In genomic region chr1:40116422-40116821, GRCm38 (mm10) we compare ENCODE assay signal across 8 mouse cellular contexts. TPM values are rescaled to one million over a fixed set of nuclear protein-coding genes. Genes with fewer than 3 reads are reported as not detected.
DNase-seq lines count a peak whose midpoint lies in the region; ATAC-seq and TF ChIP-seq lines count a peak whose summit lies in the region.

No protein-coding gene starts in this region.

- 8% methylated on average over 8 of the region's 8 CpGs for WGBS in forebrain, embryonic 15.5 days
- 3% methylated on average over 8 of the region's 8 CpGs for WGBS in lung, embryonic 14.5 days

- no peak overlapping the region for H3K4me3 ChIP-seq in G1E (ENCODE audit: low read depth, low read length)
- H3K4me3 ChIP-seq in forebrain, embryonic 15.5 days = no peak overlapping the region
- H3K4me3 ChIP-seq in layer of hippocampus, adult 2 months = no peak overlapping the region
- H3K4me3 ChIP-seq in lung, embryonic 14.5 days (ENCODE audit: low read depth, low read length) = no peak overlapping the region

- no peaks in the 10 kb centered on the region; the same call in 1 of the 2 replicates for H3K27me3 ChIP-seq in G1E (ENCODE audit: insufficient read depth, low read length)
- no peaks in the 10 kb centered on the region for H3K27me3 ChIP-seq in forebrain, embryonic 15.5 days
- no peaks in the 10 kb centered on the region for H3K27me3 ChIP-seq in lung, embryonic 14.5 days (ENCODE audit: insufficient read depth, low read length)

- peak; percentile 70 for DNase-seq in G1E (ENCODE audit: low spot score)
- peak; percentile 73 to 83 for DNase-seq in layer of hippocampus, adult 2 months (ENCODE audit: low spot score in 2 of 2)
- peak; percentile 96 for DNase-seq in lung, embryonic 14.5 days
- DNase-seq in retina, adult 2 months (ENCODE audit: low read depth, low spot score) = peak; percentile 30
- DNase-seq in thymus, postnatal 25 days = peak; percentile 76

- no peaks in the 10 kb centered on the region for H3K36me3 ChIP-seq in G1E (replicated peaks)
- no peaks in the 10 kb centered on the region for H3K36me3 ChIP-seq in forebrain, embryonic 15.5 days
- no peaks in the 10 kb centered on the region for H3K36me3 ChIP-seq in lung, embryonic 14.5 days (ENCODE audit: insufficient read depth)

- H3K27ac ChIP-seq in forebrain, embryonic 15.5 days (replicated peaks) = no peak overlapping the region
- no peak overlapping the region for H3K27ac ChIP-seq in layer of hippocampus, adult 2 months
- no peak overlapping the region for H3K27ac ChIP-seq in lung, embryonic 14.5 days (ENCODE audit: low read depth)

- no peak overlapping the region for H3K4me2 ChIP-seq in forebrain, embryonic 15.5 days (replicated peaks)
- no peak overlapping the region for H3K4me2 ChIP-seq in lung, embryonic 14.5 days

- peaks cover 5% of the 10 kb centered on the region; the same call in 1 of the 2 replicates for H3K4me1 ChIP-seq in G1E (ENCODE audit: insufficient read depth, low read depth, low read length)
- H3K4me1 ChIP-seq in forebrain, embryonic 15.5 days = no peaks in the 10 kb centered on the region
- 0 out of 2 replicates have a peak, but pooled peaks cover 7% of the 10 kb centered on the region for H3K4me1 ChIP-seq in lung, embryonic 14.5 days (ENCODE audit: insufficient read depth)

- 0 out of 2 replicates have a peak, but pooled peaks have one; percentile 28 for ATAC-seq in G1E (ENCODE audit: extremely low read depth, insufficient number of reproducible peaks, low FRiP score, poor library complexity, severe bottlenecking)
- peak; percentile 73 for ATAC-seq in cerebellum, adult (ENCODE audit: insufficient number of reproducible peaks, low FRiP score, low TSS enrichment)
- 0 out of 2 replicates have a peak, but pooled peaks have one; percentile 43 for ATAC-seq in forebrain, embryonic 15.5 days (replicated peaks)
- ATAC-seq in hematopoietic stem cell, adult 5-6 weeks (replicated peaks in 1 of 2; ENCODE audit: insufficient read depth in 1 of 2, low FRiP score in 2 of 2, low TSS enrichment in 1 of 2, low read depth in 1 of 2, poor library complexity in 2 of 2, severe bottlenecking in 2 of 2) = peak; percentile 87 to 90
- ATAC-seq in lung, embryonic 14.5 days (ENCODE audit: insufficient read depth) = peak; percentile 76

- peak; percentile 96 for TF ChIP-seq CTCF in G1E (IDR thresholded peaks at IDR 0.05; ENCODE audit: low read depth, low read length)
- TF ChIP-seq CTCF in layer of hippocampus, adult 2 months (conservative IDR thresholded peaks at IDR 0.05) = peak; percentile 83
- TF ChIP-seq CTCF in lung, embryonic 14.5 days (IDR thresholded peaks at IDR 0.05; ENCODE audit: low read depth) = peak; percentile 96

- H3K9ac ChIP-seq in forebrain, embryonic 15.5 days (replicated peaks) = no peak overlapping the region
- H3K9ac ChIP-seq in lung, embryonic 14.5 days = no peak overlapping the region

- no peaks in the 10 kb centered on the region for H3K9me3 ChIP-seq in G1E (replicated peaks)
- H3K9me3 ChIP-seq in forebrain, embryonic 15.5 days = no peaks in the 10 kb centered on the region
- H3K9me3 ChIP-seq in lung, embryonic 14.5 days (ENCODE audit: low read depth, low read length) = no peaks in the 10 kb centered on the region

RNA-seq across cellular contexts. Expression of gene Il1r2, which starts 42.5 kb away (rescaled TPM):
- total RNA-seq in G1E (2014; fragmentation: Nextera tagmentation) (not detected in 2 replicates), G1E (2017) (0.49 TPM in 1 of 2 replicates, not detected in the other)
- not detected in 2 replicates for polyA plus RNA-seq in G1E (2012)
- 0.56 and 0.57 TPM in 2 replicates for polyA plus RNA-seq in forebrain, embryonic 15.5 days (2015; fragmentation: Nextera tagmentation; extraction: Ambion mirVana)
- total RNA-seq in hematopoietic stem cell, adult 5-6 weeks (2017) = 4.9 and 20.8 TPM in 2 replicates
- total RNA-seq in layer of hippocampus, adult 2 months (2021) = not detected
- 0.47 and 0.80 TPM in 2 replicates for polyA plus RNA-seq in lung, embryonic 14.5 days (2014; fragmentation: Nextera tagmentation; extraction: Ambion mirVana)

Comparison
In these comparisons a context has a peak if more than half of its experiments do, and no peak if none do; other contexts are left out.
1. ATAC-seq: peak in every context shown above with its lines; median percentile 88 in hematopoietic stem cell, adult 5-6 weeks; 76 in lung, embryonic 14.5 days; 73 in cerebellum, adult; 43 in forebrain, embryonic 15.5 days; 28 in G1E.
2. DNase-seq: peak in every context shown above with its lines; median percentile 96 in lung, embryonic 14.5 days; 78 in layer of hippocampus, adult 2 months; 76 in thymus, postnatal 25 days; 70 in G1E; 30 in retina, adult 2 months.